Mouse (Mus musculus) B cell, adult 67 days (primary cell): ENCODE data around the gene Dlgap3. TPM values are rescaled to one million over a fixed set of nuclear protein-coding genes. Genes with fewer than 3 reads are reported as not detected.

Experiments
- total RNA-seq, 2 experiments: library from RNA; stranded (reverse); gene quantifications; 4 replicates each; pipeline ENCODE4 v1.2.4; 2023

The Dlgap3 gene
- total RNA-seq: under 1 TPM; 0.56 to 0.58 TPM

DNA sequence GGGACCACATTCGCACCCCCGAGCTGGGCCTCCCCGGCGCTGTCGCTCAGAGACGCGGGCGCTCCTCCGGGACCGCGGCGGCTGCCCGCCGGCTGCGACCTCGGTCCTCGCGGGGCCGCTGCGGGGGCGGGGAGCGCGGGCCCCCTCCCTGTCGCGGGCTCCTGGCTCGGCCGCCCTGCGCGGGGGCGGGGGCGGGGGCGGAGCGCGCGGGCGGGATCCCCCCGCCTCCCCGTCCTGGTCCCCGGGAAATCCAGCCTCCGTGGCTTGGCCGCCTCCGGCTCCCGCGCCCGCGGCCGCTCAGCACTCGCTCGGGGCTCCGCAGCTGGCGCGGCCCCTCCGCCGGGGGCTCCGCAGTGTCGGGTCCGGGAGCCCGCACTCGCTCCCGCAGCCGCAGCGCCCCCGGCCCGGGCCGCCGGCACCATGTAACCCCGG, at the start of gene Dlgap3:
TSS of gene Dlgap3 (plus strand) at position 291 of the 432 bp plus-strand sequence.

DNA sequence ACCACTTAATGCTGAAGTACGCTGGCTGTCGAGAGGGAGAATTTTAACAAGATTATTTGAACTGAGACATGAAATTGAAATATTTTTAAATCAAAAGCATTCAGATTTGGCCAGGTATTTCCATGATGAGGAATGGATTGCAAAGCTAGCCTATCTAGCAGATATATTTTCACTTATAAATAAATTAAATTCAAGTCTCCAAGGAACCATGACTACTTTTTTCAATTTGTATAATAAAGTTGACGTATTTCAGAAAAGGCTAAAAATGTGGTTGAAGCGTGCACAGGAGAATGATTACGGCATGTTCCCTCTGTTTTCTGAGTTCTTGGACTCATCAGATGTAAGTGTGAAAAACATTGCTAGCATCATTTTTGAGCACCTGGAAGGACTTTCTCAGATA, 45.6 kb upstream of the Dlgap3 start, which contains the start of gene Tmem35b:
TSS of gene Tmem35b (plus strand) at position 301 of the 400 bp plus-strand sequence.

DNA sequence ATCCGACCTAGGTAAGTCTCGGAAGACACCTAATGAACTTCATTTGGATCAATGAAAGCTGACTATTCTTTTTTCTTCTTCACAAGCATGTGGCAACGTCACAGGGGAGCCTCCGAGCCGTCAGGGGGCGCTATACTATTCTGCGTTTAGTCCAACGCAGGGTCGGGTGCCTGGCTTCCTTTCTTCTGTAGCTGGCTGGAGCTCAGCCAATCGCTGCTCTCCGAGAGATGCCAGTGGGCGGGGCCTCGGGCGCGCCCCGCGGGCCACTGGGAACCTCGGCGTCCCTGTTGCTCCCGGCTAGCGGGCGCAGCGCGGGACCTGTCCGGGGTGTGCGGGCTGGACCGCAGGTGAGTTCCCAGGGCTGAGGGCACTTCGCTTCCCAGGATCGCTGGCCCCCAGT, 74.5 kb downstream of the Dlgap3 start, which contains the start of gene Smim12:
TSS of gene Smim12 (plus strand) at position 233 of the 400 bp plus-strand sequence.

Other genes starting within 250 kb of the Dlgap3 start
- 10 to 100 TPM; 52.4 to 56.7 TPM for gene Zmym4, start 201.1 kb upstream of the Dlgap3 start, total RNA-seq
- 100 to 1,000 TPM; 839 to 936 TPM for gene Sfpq, start 147.9 kb upstream of the Dlgap3 start, total RNA-seq
- 10 to 100 TPM; 15.9 to 16.0 TPM for gene Zmym1, start 108.1 kb upstream of the Dlgap3 start, total RNA-seq
- gene Zmym6, start 91.8 kb upstream of the Dlgap3 start, total RNA-seq: 10 to 100 TPM; 29.9 to 32.5 TPM
- 1 to 10 TPM; 8.4 to 9.3 TPM for gene Tmem35b, start 45.5 kb upstream of the Dlgap3 start, total RNA-seq
- gene Smim12, start 74.6 kb downstream of the Dlgap3 start, total RNA-seq: 10 to 100 TPM; 24.1 to 30.1 TPM
- gene Gja4, start 144.8 kb downstream of the Dlgap3 start, total RNA-seq: not detected
- gene Gjb3, start 161.6 kb downstream of the Dlgap3 start, total RNA-seq: not detected
- not detected for gene Gjb4, start 184.9 kb downstream of the Dlgap3 start, total RNA-seq
- gene Gjb5, start 189.0 kb downstream of the Dlgap3 start, total RNA-seq: not detected